Mouse (Mus musculus): ENCODE measurements at regions not wholly inside any gene's neighbourhood (a gene's known extent, or its start where the extent isn't known, plus 50 kb on each side); places are given as distances from the start of the nearest gene placed in this dataset.
"Not testable (repeated sequence)": the region's sequence is repeated elsewhere in the genome, so short reads cannot be mapped to it uniquely, and the experiment has no call there.

DNA sequence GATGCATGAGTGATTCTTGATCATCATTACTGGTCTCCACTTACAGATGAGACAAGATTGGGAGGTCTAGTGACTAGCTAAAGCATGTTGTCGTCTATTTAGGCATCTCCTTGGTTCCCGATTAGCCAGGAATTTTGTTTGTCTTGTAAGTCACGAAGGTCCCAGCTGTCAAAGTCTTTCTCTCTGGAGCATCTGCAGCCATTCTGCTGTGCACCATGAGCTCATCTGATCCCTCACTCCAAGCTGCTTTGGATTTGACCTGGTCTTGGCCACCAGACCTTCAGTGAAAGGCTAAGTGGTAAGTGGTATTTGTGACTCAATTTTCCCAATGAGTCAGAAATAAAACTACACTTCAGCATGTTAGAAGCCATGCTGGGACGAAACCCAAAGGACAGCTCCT lies 53.3 kb upstream of the Creb5 start:
- ATAC-seq (ENCODE audit: insufficient number of reproducible peaks, low FRiP score, low TSS enrichment) = no peak

DNA sequence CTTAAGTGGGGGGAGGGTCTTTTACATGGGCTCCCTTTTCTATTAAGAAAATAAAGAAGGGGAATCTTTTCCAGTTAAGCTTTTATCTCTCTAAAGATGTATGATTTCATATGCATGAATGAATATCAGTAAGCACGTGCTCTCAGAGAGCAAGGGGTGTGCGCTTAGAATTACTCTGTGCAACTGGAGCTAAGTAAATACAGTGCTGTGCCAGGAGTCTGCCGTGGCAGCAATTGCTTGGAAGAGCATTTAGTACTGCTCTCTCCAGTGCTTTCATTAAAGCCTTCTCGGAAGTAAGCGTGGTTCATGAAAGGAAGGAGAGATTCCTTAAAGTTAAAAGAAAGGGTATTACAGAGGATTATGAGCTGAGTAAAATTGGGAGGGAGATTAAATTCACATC lies 54.5 kb upstream of the Creb5 start:
- ATAC-seq (ENCODE audit: insufficient number of reproducible peaks, low FRiP score, low TSS enrichment) = no peak

DNA sequence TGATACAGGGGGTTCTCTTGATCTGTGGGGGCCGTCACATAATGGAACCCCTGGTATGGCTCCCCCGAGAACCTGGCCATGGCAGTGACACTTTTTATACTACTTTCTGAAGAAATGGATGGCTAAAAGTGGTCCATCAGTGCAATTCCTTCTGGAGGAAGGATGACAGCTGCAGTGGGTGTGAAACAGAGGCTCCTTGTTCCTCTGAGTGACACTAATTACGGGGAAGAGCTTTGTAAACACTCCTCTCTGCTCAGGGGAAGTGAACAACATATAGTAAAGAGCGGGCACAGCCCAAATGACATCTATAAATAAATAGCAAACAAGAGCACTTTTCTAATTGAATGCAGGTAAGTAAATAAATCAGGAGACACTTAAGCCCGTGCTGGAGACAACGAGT lies 57.7 kb upstream of the Creb5 start:
- no peak for ATAC-seq (ENCODE audit: insufficient number of reproducible peaks, low FRiP score, low TSS enrichment)

DNA sequence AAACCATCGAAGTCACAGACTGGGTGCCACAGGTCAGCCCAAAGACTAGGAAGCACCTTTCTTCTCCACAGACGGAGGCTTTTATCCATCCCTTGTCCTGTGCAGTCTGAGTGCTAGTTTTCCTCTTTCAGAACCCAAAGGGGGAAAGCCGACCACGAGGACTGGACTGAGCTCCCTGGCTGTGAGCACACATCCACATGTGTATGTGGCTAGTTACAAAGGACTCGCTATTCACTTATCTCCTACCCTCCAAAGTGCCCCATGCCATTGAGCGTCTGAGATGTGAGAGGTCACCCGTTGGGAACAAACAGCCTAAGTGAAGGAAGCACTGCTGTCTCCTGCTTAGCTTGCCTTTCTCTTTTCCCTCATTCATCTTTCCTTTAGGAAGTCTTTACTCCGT lies 65.0 kb upstream of the Creb5 start:
- no peak for ATAC-seq (ENCODE audit: insufficient number of reproducible peaks, low FRiP score, low TSS enrichment)

DNA sequence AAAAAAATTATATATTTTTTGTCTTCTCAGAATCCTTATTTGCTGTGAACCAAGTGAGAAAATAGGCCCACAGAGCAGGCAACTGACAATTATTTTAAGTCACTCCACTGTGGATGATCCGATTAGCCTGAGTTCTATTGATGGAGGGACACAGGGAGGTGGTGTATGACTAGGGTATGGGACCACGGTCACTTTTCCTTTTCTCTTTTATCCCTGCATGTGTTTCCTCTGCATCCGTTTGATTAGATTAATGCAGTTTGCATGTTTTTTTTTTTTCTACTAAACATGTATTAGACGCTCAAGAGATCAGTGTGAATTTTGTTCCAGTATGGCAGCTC lies 65.4 kb upstream of the Creb5 start:
- no peak for ATAC-seq (ENCODE audit: insufficient number of reproducible peaks, low FRiP score, low TSS enrichment)

DNA sequence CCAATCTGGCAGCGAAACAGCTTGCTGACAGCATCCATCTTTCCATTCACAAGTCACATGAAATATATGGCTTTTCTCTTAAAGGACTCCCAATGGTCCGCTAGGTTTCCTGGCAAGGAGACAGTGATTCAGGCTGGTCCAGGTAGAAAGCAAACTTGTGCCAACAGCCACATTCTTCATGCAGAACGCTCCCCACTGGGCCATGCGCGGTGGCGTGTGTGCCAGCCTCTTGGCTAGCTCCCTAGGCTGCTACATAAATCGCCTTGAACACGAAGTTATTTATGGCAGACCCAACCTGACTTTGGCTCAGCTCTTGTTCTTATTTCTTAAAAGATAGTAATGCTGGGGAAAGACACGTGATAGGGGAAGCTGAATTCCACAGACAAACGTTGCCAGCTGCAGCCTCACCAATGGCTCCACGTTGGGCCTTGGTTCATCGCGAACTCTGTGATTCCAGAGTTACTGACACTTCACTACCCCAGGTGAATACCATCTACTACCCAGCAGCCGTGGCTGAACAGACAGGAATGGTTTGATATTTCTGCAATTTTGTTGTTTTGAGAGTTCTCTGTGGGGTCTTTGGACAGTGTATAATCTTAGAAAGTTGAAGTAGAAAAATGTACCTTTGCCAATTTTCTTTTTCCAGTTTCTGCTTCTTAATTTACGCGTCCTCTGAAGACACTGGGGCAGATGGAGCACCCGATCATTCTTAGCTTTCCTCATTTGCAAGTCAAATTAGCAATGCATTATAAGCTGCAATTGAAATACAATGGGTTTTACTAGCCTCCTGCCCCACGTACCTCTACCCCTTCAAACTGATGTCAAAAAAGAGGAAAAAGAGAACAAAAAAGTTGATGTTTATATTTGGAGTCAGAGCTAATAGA lies 66.0 kb upstream of the Creb5 start:
- ATAC-seq (ENCODE audit: insufficient number of reproducible peaks, low FRiP score, low TSS enrichment) = no peak

DNA sequence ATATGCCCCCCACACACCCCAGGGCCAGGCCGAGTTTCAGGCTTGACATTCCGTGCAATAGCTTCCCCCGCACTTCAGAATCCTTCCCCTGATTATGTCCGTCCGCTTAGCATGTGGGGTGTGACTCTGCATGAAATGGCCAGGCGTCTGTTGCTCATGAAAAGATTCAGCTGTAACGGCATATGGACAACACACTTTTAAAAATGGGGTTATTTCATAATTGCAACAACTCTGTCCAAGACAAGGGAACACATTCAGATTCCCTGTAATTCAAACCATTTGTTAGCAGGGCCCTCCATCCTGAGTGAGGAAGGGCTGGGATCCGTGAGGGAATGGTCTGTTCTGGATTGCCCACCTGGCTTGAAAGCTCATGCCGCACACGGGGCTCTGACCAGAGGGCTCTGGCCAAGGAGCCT lies 68.2 kb upstream of the Creb5 start:
- ATAC-seq (ENCODE audit: insufficient number of reproducible peaks, low FRiP score, low TSS enrichment) = no peak

DNA sequence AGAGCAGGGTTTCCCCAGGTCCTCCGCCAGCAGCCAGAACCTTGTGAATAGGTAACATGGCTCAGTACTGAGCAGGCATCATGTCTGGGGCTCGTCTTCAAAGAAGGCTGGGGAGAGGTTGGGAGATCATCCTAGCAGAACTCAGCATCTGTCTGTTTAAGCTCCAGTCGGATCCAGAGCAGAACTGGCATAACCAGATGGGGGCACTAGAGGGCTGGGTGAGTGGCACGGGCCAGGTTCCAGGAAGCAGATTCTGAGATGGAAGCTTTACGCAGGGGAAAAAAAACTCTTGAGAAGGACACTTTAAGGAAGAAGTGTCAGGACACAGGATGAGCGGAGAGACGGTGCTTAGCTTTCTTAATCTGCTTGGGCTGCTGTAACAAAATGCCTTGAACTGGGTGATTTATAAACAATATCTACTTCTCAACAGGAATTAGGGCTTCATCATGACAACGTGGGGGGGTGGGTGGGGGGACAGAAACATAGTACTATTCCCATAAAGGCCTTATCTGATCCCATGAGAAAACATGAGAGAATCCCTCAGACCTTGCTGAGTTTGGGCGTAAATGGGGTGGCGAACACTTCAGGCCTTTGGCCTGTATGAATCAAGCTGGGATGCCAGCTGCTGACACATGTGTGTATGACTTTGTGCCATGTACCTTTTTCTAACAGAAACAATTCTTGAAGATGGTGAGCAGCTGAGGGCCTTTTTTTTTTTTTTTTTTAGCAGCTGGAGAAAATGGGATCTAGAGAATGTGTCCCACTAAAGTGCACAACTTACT lies 69.6 kb upstream of the Creb5 start:
- ATAC-seq (ENCODE audit: insufficient number of reproducible peaks, low FRiP score, low TSS enrichment) = peak; percentile 36; the same call in 1 of the 2 replicates

DNA sequence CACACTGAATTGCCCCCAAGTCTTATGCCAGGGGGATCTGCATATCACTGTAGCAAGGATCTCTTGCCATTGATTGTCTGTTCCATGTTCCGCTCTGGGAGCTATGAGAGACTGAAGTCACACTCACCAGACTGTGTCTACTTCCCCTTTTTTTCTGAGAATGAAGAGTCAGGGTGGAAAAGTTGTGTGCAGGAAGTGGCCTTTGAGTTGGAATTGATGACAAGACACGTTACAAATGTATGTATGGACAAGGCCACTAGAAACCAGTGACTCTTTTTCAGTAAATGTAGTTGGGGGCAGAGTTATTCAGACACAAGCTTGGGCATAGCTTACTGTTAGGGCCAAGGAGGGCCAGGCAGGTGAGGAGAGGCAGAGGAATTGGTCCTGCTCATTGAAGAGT lies 70.4 kb upstream of the Creb5 start:
- no peak for ATAC-seq (ENCODE audit: insufficient number of reproducible peaks, low FRiP score, low TSS enrichment)

DNA sequence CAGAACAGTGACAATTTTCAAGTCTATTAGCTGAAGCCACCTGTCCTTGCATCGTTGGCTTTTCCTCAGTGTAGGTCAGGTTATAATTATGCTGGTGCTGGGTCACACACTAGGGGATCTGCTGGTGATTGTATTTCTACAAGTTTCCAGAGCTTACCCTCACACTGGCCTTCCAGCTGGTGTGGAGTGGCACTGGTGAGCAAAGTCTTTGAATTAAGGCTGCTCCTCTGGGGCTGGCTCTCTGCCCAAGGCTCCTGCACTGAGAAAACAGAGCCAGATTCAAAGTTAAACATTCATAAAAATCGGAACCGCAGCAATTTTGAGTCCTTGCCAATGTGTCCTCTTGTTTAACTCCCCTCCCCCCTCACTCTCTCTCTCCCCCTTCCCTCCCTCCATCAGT lies 75.7 kb upstream of the Creb5 start:
- no peak for ATAC-seq (ENCODE audit: insufficient number of reproducible peaks, low FRiP score, low TSS enrichment)

DNA sequence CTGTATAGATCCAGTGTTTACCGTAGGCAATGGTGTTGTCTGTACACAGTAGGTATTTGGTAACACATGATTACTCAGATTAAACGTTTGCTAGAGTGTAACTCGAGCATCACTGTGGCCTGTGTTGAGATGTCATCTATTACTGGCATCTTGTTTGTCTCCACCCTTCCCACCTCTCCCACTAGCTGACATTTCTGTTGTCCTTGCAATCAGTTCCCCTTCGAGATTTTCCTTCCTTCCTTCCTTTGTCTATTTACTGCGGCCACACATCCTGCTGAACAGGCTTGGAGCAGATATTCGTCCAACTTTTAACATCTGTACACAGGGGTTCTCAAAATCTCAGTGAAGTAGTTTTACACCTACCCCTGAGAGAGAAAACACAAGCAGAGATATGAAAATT lies 77.7 kb upstream of the Creb5 start:
- no peak for ATAC-seq (ENCODE audit: insufficient number of reproducible peaks, low FRiP score, low TSS enrichment)

DNA sequence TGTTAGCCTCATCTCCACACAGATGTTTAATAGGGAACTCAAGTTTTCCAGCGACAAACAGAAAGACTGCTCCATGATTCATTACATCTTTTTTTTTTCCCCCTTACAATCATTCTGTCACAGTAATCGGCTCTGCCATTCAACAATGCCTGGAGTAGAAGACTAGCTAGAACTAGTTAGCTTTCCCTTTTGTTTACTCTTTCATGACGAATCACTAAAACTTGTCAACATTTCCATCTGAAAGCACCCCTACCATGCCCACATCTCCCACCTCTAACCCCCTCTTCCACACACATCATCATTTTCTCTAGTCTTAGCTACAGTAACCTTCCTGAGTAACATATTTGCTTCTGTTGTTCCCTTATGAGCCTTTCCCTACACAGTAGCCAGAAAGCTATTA lies 78.6 kb upstream of the Creb5 start:
- no peak for ATAC-seq (ENCODE audit: insufficient number of reproducible peaks, low FRiP score, low TSS enrichment)

DNA sequence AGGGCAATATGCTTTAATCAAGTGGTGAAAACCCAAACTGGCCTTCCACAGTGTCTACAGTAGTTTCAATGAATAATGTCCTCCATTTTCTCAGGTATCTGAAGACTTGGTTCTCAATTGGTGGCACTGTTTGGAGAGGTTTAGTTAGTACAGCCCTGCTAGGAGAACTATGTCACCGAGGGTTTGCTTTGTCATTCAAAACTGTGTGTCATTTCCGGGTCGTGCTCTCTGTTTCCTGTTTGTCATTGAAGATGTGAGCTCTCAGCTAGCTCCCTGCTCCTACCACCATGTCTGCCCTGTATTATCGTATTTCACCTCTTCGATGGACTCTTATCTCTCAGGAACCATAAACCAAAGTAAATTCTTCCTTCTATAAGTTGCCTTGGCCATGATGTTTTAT lies 79.3 kb upstream of the Creb5 start:
- ATAC-seq (ENCODE audit: insufficient number of reproducible peaks, low FRiP score, low TSS enrichment) = no peak

DNA sequence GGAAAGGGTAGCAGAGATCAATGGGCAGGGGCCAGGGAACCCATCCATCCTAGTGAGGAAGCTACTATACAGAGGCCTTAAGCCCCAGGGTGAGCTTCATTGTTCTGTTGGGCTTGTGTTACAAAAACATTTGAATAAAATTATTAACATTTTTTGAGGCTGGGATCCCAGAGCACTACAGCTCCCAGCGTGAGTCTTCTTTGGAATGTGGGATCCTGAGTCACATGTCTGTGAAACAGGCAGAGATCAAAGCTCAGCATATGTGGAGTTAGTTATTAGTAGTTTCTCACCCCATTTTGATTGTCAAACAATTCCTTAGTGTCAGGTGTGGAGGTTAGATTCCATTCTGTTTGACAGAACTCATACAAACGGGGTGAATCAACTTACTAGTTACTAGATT lies 79.7 kb upstream of the Creb5 start:
- ATAC-seq (ENCODE audit: insufficient number of reproducible peaks, low FRiP score, low TSS enrichment) = no peak

DNA sequence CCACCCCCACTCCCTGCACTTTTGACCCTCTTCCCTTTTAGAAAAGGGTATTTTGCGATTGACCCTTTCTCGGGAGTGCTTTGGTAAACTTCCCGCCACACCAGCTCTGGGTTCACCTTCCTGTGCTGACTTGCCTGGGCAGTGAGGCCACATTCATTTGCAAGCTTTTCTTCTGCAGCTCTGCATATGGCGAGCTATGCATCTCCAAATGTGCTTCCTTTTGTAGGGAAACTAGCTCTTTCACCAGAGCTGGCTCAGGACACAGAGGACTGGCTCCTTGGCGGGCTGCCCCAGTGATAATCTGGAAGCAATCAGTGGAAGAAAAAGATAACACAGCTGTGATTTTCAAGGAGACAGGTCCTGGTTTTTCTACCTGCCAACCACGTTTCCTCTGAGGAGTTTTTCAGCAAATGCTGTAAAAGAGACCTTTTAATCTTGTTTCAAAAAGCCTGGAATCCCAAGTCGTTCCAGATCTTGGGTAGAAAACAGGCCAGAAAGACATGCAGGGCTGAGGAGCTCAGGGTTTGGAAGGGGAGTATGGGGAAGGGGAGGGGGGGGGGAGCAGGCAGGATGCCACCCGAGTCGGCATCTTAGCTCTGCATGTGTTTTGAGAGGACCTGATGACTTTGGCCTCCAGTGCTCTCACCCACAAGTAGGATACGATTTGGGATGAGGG lies 85.7 kb upstream of the Creb5 start:
- ATAC-seq (ENCODE audit: insufficient number of reproducible peaks, low FRiP score, low TSS enrichment) = no peak

DNA sequence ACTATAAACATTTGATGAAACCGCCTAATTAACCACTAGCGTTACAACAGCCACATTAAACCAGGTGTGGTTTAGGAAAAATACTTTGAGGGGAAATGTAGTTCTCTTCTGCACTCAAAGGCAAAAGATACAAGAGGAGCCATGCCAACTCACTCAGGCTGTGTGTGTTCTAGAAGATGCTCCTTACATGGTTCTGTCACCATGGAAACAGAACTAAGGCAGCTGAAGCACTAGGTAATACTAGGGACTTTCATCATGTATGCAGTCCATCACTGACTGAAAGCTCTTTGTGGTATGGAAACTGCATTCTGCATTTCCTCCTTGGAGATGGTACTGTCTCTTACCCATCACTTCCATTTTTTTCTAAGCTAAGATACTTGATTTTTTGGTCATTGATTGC lies 87.6 kb upstream of the Creb5 start:
- ATAC-seq (ENCODE audit: insufficient number of reproducible peaks, low FRiP score, low TSS enrichment) = no peak

DNA sequence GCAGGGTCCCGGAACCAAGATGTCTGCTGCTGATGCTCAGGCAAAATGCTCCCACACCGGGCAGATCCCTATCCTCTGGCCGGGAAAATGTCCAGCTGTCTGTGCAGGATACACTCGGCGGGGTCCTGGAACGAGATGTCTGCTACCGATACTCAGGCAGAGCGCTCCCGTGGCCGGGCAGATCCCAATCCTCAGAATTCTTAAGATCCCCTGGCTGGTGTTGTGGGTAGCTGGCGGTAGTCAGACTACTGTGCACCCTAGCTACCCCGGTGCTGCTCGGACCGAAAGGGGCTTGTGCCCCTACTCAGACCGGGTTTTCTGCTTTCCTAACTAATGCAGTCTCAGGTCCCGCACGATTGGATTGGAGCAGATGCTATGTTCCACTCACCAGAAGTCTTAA lies 104.9 kb upstream of the Creb5 start:
- ATAC-seq (ENCODE audit: insufficient number of reproducible peaks, low FRiP score, low TSS enrichment) = not testable (repeated sequence)

DNA sequence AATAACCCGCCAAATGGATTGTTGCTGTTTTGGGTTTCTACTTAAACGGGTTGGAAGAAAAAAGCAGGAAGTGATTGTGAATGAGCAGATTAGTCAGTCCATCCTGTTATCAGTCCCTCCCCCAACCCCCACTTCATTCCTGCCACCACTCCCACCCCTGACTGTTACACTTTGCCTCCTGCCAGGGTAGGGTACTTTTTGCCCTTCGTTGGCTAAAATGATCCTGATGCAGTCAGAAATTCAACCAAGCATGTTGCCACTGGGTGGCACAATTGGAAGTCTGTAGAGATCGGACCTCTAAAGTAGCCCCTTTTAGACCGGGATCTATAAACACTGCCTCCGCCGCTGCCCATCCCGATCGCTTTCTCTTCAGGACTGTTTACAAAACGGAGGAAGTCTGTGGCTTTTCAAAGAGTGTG lies 96.0 kb upstream of the Jazf1 start:
- no peak for ATAC-seq (ENCODE audit: insufficient number of reproducible peaks, low FRiP score, low TSS enrichment)

DNA sequence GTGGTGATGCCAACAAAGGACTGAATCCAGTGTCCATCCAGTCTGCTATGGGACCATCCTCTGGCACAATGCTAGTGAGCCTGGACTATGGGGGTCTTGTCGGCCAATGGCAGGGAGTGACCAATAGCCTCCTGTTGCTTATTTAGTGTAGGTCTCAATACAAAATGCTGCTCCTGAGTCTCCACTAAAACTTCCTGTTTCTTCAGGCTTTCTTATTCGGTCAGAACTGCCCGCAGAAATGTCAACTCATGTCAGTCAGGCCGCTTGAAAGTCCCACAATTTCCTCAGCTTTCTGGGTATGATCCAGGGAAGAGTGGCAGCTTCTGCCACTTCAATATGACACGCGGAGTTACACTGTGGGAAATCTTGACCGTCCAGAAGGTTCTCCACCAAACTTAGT lies 94.7 kb upstream of the Jazf1 start:
- ATAC-seq (ENCODE audit: insufficient number of reproducible peaks, low FRiP score, low TSS enrichment) = no peak

DNA sequence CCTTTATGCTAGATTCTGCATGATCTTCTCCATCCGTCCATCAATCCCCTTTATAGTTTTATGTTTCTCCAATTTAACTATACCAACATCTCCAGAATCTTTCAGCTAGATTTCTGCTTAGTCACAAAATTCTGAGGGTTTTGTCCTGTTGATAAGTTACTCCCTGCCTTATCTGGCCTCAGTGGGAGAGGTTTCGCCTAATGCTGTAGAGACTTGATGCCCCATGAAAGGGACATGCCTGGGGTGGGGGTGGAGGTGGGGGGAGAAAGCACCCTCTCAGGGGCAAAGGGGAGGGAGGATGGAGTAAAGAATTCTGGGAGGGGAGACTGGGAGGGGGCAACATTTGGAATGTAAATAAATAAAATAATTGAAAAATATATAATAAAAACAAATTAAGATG lies 93.2 kb upstream of the Jazf1 start:
- ATAC-seq (ENCODE audit: insufficient number of reproducible peaks, low FRiP score, low TSS enrichment) = no peak

DNA sequence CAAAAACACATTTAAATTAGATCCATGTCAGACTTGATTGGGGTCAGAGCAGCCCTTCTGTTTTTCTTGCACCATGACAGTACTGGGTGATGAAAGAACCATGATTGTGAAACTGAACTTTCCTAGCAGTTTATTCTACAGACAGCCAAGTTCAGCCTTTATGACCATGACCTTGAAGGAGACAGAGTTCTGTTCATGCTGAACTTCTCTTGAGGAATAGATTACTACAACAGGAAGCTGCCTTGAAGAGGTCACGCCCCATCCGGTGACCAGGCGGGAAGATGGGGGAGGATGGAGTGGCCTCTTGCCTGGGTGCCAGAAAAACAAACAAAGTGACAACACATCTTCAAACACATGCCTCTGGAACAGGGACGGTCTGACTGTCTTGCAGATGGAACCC lies 86.2 kb upstream of the Jazf1 start:
- ATAC-seq (ENCODE audit: insufficient number of reproducible peaks, low FRiP score, low TSS enrichment) = no peak

Measured in cerebellum, adult (tissue).